Mouse (Mus musculus): ENCODE data around the gene Pde4b. TPM values are rescaled to one million over a fixed set of nuclear protein-coding genes. Genes with fewer than 3 reads are reported as not detected.

The Pde4b gene
- polyA plus RNA-seq, 1 experiment from 2014 or later: 4.2 TPM

DNA sequence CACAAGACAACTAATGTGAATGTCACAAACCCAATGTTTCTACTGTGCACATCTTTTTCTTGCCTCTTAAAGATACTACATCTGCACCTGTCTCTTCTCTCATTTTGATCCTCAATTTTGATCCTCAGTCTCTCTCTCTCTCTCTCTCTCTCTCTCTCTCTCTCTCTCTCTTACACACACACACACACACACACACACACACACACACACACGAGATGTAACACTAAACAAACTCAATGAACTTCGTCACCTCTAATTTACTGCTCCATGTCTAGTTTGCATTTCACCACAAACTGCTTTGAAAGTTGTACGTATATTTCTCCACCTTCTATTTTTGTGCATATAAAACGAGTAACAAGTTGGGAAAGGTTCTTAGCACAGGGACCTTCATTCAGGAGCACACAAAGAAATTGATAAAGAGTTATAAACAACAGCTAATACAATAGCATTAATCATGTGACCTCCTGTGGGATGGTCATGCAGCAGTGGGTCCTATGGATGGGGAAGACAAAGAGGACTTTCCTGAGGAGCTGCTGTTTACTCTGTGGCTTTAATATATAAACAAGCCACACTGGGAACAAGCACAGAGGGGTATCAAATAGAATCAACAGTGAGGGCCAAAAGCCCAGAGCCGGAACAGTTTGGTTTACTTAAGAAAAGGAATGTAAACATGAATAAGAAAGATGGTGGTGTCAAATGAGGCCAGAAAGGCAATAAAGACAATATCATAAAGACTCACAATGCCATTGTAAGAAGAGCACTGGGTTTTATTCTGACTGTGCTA, 372.1 kb downstream of the Pde4b start:
- no peaks in the 10 kb centered on the region for H3K9me3 ChIP-seq (replicated peaks)
- H3K27me3 ChIP-seq (replicated peaks): no peaks in the 10 kb centered on the region
- H3K4me2 ChIP-seq: no peak overlapping the region
- H3K4me3 ChIP-seq: no peak overlapping the region
- WGBS (ENCODE audit: insufficient replicate concordance): 55% methylated on average over 5 of the region's 5 CpGs
- no peak overlapping the region for H3K27ac ChIP-seq
- ATAC-seq: no peak
- no peak overlapping the region for H3K9ac ChIP-seq
- H3K4me1 ChIP-seq: no peaks in the 10 kb centered on the region
- H3K36me3 ChIP-seq: no peaks in the 10 kb centered on the region

DNA sequence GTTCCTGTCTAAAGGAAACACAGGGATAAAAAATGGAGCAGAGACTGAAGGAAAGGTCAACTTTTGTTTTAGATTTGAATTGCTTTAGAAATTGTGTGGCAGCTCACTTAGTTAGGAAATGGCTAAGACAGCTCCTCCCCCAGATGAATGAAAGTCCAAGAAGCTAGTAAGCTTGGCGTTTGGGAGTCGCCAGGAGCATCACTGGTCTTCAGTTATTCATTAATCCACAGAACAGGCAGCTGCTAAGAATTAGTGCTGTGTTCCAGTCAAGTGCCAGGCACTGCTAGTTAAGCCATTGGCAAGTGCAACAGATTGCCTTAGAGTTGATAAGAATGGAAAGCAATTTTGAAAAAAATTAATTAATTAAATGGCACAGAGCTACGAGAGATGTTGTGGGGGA, 390.8 kb downstream of the Pde4b start:
- Histone ChIP-seq H3K27ac (no peak overlapping the region), H3K27me3 (replicated peaks) (no peaks in the 10 kb centered on the region), H3K4me3 (no peak overlapping the region), H3K4me2 (no peak overlapping the region), H3K4me1 (no peaks in the 10 kb centered on the region), H3K9ac (no peak overlapping the region), H3K9me3 (replicated peaks) (no peaks in the 10 kb centered on the region), H3K36me3 (no peaks in the 10 kb centered on the region)
- 58% methylated on average over 3 of the region's 3 CpGs for WGBS (ENCODE audit: insufficient replicate concordance)
- ATAC-seq: no peak

DNA sequence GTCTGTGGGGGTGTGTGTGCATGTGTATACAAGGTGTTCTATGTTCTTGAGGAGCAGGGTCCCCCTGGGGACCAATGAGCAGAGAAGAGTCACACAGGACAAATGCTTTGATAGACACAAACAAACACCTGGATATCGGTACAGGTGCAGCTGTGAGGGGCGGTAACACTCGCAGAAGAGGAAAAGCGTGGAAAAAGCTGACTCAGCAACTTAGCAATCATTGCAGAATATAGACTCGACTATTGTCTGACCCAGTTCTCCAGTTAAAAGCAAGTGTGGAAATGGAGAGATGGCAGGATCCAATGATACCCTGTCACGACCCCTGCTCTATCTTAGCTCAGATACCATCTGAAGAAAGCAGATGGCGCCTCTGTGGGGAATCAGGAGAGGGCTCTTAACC, 391.5 kb downstream of the Pde4b start:
- Histone ChIP-seq H3K4me2 (no peak overlapping the region), H3K27ac (no peak overlapping the region), H3K9ac (no peak overlapping the region), H3K9me3 (replicated peaks) (no peaks in the 10 kb centered on the region), H3K4me1 (no peaks in the 10 kb centered on the region), H3K36me3 (no peaks in the 10 kb centered on the region), H3K4me3 (no peak overlapping the region), H3K27me3 (replicated peaks) (no peaks in the 10 kb centered on the region)
- WGBS (ENCODE audit: insufficient replicate concordance): 72% methylated on average over 7 of the region's 7 CpGs
- ATAC-seq: no peak

DNA sequence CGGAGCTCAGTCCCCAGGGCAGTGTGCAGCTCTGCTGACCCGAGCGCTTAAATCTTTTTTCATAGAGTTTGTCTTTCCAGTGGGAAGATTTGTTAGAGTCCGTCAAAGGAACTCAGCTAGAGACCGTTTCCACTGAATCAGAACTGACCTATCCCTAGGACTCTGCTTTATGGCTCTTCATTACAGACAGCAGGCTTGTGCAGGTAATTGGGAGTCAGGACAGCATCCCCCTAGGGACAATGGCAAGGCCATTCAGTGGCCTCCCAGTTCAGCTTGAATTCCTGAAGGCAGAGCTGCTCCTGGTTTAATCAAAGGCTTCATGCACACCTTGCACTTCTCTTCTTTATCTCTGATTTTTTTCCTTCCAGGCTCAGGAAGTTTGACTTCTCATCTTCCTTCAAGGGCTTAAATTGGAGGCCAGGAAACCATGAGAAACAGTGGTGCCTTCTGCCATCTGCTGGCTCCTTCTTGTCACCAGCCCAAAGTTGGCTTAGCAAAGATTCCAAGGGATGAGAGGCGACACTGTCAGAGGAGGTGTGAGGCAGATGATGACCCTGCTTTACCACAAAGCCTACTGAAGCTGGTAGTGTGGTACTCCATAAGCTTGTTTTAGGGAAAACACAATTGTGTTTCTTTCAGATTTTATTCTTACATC, 393.6 kb downstream of the Pde4b start:
- Histone ChIP-seq H3K4me1 (no peaks in the 10 kb centered on the region), H3K9me3 (replicated peaks) (no peaks in the 10 kb centered on the region), H3K36me3 (no peaks in the 10 kb centered on the region), H3K9ac (no peak overlapping the region), H3K27me3 (replicated peaks) (no peaks in the 10 kb centered on the region), H3K27ac (no peak overlapping the region), H3K4me3 (no peak overlapping the region), H3K4me2 (no peak overlapping the region)
- WGBS (ENCODE audit: insufficient replicate concordance): 59% methylated on average over 6 of the region's 6 CpGs
- no peak for ATAC-seq

DNA sequence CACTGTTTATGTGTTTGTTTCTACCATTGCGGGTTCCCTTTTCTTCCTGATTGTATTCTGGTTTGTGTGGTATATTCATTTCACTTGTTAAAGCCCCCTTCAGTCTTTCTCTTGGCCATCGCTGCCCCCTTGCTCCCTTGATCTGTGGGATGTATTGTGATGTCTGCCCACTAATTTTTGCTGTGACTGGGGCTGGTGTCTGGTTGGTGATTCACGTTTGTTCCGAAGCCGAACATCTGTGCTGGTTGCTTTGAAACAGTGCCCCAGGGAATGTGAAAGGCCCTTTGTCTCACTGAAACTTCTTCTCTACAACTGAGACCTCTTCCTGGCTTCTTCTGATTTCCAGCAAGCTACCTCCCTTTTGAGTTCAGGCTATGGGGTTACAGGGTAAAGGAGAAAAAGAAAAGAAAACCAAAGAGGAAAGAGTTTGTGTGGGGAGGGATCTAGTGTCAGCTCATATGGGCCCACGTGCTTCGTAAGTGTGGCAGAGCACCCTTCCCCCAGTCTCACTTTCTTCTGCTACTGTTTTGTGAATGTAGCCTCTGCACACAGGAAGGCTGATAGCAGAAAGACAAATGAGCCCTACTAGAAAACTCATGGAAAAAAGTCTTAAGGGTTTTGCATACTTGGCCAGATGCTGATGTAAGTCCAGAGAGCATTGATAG, 396.1 kb downstream of the Pde4b start:
- Histone ChIP-seq H3K4me1 (no peaks in the 10 kb centered on the region), H3K27me3 (replicated peaks) (no peaks in the 10 kb centered on the region), H3K9me3 (replicated peaks) (no peaks in the 10 kb centered on the region), H3K27ac (no peak overlapping the region), H3K4me2 (no peak overlapping the region), H3K9ac (no peak overlapping the region), H3K36me3 (no peaks in the 10 kb centered on the region), H3K4me3 (no peak overlapping the region)
- WGBS (ENCODE audit: insufficient replicate concordance): 69% methylated on average over 7 of the region's 7 CpGs
- no peak for ATAC-seq

DNA sequence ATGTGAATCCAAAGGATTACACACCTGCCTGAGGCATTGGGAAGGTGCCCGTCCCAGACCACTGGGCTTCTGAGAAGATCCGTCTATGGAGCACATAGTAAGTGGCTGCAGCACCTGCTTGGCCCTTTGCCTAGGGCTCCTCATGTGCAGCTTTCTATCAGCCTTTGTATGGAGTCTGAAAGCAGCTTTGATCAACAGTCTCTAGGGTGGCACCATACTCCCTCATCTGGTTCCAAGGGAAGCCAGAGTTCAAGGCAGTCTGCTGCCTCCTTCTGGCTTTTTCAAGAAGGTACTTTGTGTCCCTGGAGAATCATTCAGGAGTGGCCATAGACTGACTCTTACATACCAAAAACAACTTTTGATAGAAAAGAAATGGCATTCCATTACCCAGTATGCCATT, 397.4 kb downstream of the Pde4b start:
- ATAC-seq: no peak
- 75% methylated on average over 2 of the region's 2 CpGs for WGBS (ENCODE audit: insufficient replicate concordance)
- H3K4me2 ChIP-seq: no peak overlapping the region
- no peaks in the 10 kb centered on the region for H3K27me3 ChIP-seq (replicated peaks)
- no peak overlapping the region for H3K27ac ChIP-seq
- H3K9me3 ChIP-seq (replicated peaks): no peaks in the 10 kb centered on the region
- no peaks in the 10 kb centered on the region for H3K36me3 ChIP-seq
- H3K4me3 ChIP-seq: no peak overlapping the region
- no peak overlapping the region for H3K9ac ChIP-seq
- H3K4me1 ChIP-seq: no peaks in the 10 kb centered on the region

DNA sequence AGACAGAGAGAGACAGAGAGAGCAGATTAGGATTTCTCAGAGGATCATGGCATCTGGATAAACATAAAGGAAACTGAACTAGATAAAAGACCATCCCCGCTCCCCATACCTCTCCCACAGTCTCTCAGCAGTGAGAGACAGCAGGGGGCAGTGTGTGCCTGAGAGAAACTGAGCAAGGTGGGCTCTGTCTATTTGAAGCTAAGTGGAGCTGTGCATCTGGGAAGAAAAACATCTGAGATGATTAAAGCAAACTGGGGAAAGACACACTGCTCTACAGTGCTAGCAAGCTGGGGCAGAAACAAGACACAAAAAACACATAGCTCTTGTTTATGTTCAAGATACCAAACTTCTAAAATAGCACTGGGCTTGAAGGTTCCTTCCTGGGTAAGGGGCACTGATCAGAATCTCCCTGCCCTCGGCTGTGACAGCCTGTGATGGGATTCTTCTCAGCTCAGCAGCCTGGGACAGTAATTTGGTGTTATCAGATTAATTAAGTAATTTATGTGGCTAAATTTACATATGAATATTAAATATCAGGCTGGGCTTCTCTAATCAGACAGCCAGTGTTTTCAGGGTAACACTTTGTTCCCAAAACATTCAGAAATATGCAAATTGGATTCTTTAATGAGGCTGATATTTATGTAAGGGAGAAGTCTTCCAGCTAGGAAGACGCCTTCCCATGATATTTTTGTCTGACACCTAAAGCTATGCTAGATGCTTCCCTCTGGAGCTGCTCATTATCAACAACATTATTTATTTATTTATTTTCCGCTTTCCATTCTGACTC, 399.0 kb downstream of the Pde4b start:
- H3K4me1 ChIP-seq: no peaks in the 10 kb centered on the region
- H3K9ac ChIP-seq: no peak overlapping the region
- WGBS (ENCODE audit: insufficient replicate concordance): 43% methylated on average over 4 of the region's 4 CpGs
- no peak for ATAC-seq
- H3K9me3 ChIP-seq (replicated peaks): no peaks in the 10 kb centered on the region
- H3K27me3 ChIP-seq (replicated peaks): no peaks in the 10 kb centered on the region
- no peak overlapping the region for H3K4me3 ChIP-seq
- H3K27ac ChIP-seq: no peak overlapping the region
- H3K36me3 ChIP-seq: no peaks in the 10 kb centered on the region
- no peak overlapping the region for H3K4me2 ChIP-seq

DNA sequence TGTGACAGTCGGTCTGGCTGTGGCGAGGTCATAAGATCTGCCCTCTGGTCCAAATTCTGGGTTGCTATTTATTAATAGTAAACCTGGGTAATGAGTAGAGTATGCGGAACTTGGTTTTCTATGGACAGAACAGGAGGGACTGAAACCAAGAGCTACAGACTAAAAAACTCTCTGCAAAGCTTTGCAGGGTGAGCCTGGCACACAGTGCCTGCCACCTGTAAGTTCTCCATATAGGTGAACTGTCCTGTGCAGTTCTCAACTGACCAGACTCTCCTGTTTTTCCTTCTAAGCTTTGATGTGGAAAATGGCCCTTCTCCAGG, 399.5 kb downstream of the Pde4b start:
- H3K9ac ChIP-seq: no peak overlapping the region
- no peaks in the 10 kb centered on the region for H3K36me3 ChIP-seq
- no peak for ATAC-seq
- no peaks in the 10 kb centered on the region for H3K4me1 ChIP-seq
- H3K9me3 ChIP-seq (replicated peaks): no peaks in the 10 kb centered on the region
- H3K4me2 ChIP-seq: no peak overlapping the region
- 64% methylated on average over 3 of the region's 3 CpGs for WGBS (ENCODE audit: insufficient replicate concordance)
- no peak overlapping the region for H3K4me3 ChIP-seq
- no peak overlapping the region for H3K27ac ChIP-seq
- H3K27me3 ChIP-seq (replicated peaks): no peaks in the 10 kb centered on the region

DNA sequence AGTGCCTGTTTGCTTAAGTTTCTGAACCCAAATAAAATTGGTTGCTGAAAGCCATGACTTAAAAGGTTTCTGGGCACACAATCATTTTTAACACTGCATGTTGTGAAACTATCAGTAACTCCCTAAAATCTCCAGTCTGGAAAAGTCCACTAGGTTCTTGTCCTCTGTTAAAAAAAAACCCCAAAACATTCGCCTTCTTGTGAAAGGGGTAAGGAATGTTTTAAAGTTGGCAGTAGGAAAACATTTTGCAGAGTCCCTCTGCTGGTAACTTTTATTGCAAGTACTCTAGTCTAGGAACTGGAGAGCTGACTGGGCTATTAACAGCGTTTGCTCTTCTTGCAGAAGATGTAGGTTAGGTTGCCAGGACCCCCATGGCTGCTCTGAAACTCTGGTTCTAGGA, 400.7 kb downstream of the Pde4b start:
- H3K27me3 ChIP-seq (replicated peaks): no peaks in the 10 kb centered on the region
- H3K9ac ChIP-seq: no peak overlapping the region
- ATAC-seq: no peak
- no peaks in the 10 kb centered on the region for H3K4me1 ChIP-seq
- no peak overlapping the region for H3K27ac ChIP-seq
- WGBS (ENCODE audit: insufficient replicate concordance): 33% methylated on average over 2 of the region's 2 CpGs
- H3K4me2 ChIP-seq: no peak overlapping the region
- no peaks in the 10 kb centered on the region for H3K9me3 ChIP-seq (replicated peaks)
- H3K4me3 ChIP-seq: no peak overlapping the region
- no peaks in the 10 kb centered on the region for H3K36me3 ChIP-seq

DNA sequence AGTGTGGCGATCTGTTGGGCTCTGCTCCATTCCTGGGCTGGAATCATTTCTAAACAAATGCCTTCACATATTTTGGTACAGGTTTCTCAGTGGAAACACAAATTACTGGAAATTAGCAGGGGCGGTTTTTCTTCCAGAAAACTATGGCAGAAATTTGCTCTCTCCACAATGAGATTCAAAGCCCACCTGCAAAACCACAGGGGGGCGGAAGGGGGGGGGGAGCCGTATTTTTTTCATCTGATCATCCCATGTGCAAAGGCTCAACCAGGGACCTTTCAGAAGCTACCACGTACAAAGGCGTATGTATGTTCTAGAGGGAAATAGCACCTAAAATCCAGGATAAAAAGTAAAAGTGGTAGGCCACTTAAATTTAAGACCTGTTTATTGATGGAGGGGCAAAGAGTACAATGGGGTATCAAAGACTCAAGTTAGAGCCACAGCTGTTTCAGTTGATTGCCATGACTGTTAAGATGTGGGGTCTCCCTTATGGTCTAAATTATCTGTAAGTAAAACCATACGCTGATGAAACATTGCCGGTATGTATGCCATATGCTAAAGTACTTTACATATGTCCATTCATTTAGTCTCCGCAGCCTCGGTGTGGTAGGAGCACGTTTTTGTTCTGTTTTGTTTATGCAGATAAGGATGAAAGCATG, 404.3 kb downstream of the Pde4b start:
- no peak overlapping the region for H3K4me2 ChIP-seq
- ATAC-seq: no peak
- no peak overlapping the region for H3K4me3 ChIP-seq
- WGBS (ENCODE audit: insufficient replicate concordance): 71% methylated on average over 11 of the region's 11 CpGs
- no peak overlapping the region for H3K27ac ChIP-seq
- peaks cover 11% of the 10 kb centered on the region for H3K4me1 ChIP-seq
- no peak overlapping the region for H3K9ac ChIP-seq
- no peaks in the 10 kb centered on the region for H3K9me3 ChIP-seq (replicated peaks)
- H3K27me3 ChIP-seq (replicated peaks): no peaks in the 10 kb centered on the region
- H3K36me3 ChIP-seq: no peaks in the 10 kb centered on the region

DNA sequence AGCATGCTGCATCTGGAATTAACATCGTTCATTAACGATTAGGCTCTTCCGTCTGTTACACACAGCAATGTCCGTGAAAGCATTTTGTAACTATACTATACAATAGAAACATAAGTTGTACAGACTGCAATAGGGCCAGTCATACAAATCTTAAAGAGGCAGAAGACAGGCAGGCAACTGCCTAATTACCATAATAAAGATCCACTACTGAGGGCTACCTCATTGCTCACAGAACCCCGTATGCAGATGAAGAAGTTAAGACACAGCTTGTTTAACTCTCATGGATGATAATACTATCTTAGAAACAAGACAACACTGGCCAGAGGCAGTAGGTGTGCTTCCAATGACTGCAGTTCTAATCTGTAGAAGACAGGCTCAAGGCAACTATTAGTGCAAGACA, 405.6 kb downstream of the Pde4b start:
- H3K4me3 ChIP-seq: no peak overlapping the region
- 79% methylated on average over 5 of the region's 5 CpGs for WGBS (ENCODE audit: insufficient replicate concordance)
- no peak overlapping the region for H3K4me2 ChIP-seq
- no peak overlapping the region for H3K9ac ChIP-seq
- no peaks in the 10 kb centered on the region for H3K36me3 ChIP-seq
- H3K27me3 ChIP-seq (replicated peaks): no peaks in the 10 kb centered on the region
- H3K9me3 ChIP-seq (replicated peaks): no peaks in the 10 kb centered on the region
- peaks cover 11% of the 10 kb centered on the region for H3K4me1 ChIP-seq
- ATAC-seq: no peak
- H3K27ac ChIP-seq: no peak overlapping the region

Measured in liver, embryonic 12.5 days (tissue).